Mouse (Mus musculus) small intestine, adult 2 months (tissue): ENCODE results near the gene Itgb7.

Experiments used
- CTCF ChIP-seq: fragments of 200-500 bp; IDR thresholded peaks from 2 replicates; pipeline ENCODE4 v1.5.1; 2012; ENCODE audit warnings: low read depth, mild to moderate bottlenecking, control low read depth, inconsistent platforms, low read length, moderate library complexity, mixed read lengths; ENCODE audit not compliant: insufficient replicate concordance, insufficient read length; ENCODE audit errors: extremely low read depth
- POLR2A ChIP-seq: fragments of 200-500 bp; IDR thresholded peaks from 2 replicates; pipeline ENCODE4 v1.6.1; 2012; ENCODE audit warnings: low read depth, mild to moderate bottlenecking, control low read depth, inconsistent platforms, low read length, moderate library complexity

DNA sequence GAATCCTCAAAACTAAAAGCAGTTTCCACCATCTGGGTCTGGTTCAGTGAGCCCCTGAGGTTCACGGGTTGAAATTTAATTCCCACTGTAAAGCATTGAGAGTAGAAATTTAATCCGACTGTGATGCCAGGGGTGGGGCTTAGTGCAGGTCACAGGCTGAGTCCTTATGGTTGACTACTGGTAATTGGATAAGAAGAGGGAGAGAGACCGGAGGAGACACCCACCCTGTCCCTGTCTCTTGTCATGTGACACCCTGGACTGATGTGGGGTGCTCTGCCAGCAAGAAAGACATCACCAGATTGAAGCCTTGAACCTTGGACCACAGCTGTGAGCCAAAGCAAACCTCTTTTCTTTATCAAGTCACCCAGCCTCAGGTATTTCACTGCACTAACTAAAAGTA lies 48.7 kb downstream of the Itgb7 start:
- TF ChIP-seq POLR2A (no peak), CTCF (no peak)
